Mouse (Mus musculus) megakaryocyte, embryonic 14.5 days (primary cell): ENCODE measurements around the gene Macrod1. TPM values are rescaled to one million over a fixed set of nuclear protein-coding genes. Genes with fewer than 3 reads are reported as not detected.

Experiments used
- H3K27me3 ChIP-seq: replicated peaks from 2 replicates; pipeline ENCODE3; 2012; ENCODE audit warnings: inconsistent platforms
- H3K36me3 ChIP-seq: replicated peaks from 2 replicates; pipeline ENCODE3; 2012; ENCODE audit warnings: low read length, inconsistent platforms, mixed read lengths
- H3K4me1 ChIP-seq: 2 replicates; pipeline ENCODE4 v1.6.1; 2012; ENCODE audit warnings: inconsistent platforms
- H3K4me3 ChIP-seq: replicated peaks from 2 replicates; pipeline ENCODE3; 2012; ENCODE audit warnings: moderate library complexity, mild to moderate bottlenecking, inconsistent platforms
- H3K9me3 ChIP-seq: 2 replicates; pipeline ENCODE4 v1.6.1; 2012; ENCODE audit warnings: inconsistent platforms
- FLI1 ChIP-seq: IDR thresholded peaks from 2 replicates; pipeline ENCODE4 v1.6.1; 2012; ENCODE audit warnings: low read length, inconsistent platforms, mixed read lengths
- GATA1 ChIP-seq: IDR thresholded peaks from 3 replicates; pipeline ENCODE4 v1.6.1; 2012; ENCODE audit warnings: mixed read lengths, low read length, inconsistent platforms, borderline replicate concordance
- polyA plus RNA-seq: library from polyadenylated mRNA; stranded (reverse); fragments of >175 nt; gene quantifications from 2 replicates; pipeline ENCODE4 v1.2.3, GENCODE M21; 2012; ENCODE audit warnings: low replicate concordance; ENCODE audit not compliant: insufficient read depth

Macrod1 gene
- polyA plus RNA-seq, 1 experiment: 14.0 TPM

DNA sequence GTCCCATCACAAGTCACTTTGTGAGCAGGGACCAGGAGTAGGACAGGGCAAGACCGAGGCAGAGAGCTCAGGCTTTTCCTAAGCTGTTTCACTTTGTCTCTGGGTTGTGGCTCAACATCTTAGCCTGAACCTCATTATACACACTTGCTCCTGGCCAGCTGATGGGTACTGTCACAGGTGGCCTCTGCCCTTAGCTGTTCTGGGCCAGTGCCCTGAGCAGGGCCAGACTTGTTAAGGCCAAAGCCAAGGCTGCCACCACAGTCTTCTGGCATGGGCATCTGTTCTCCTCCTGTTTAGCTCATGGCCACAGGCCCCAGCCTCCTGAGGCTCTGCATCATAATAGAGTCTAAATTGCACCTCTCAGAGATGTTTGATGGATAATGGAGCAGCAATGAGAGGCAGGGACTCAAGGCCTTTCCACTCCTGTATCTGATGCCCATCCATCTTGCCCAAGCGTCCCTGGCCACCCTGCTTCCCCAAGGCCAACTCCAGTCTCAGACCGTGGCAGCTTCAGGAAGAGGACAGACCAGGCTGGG lies 43.1 kb downstream of the Macrod1 start:
- Histone ChIP-seq H3K4me1 (peaks cover 3% of the 10 kb centered on the region), H3K9me3 (no peaks in the 10 kb centered on the region), H3K36me3 (no peaks in the 10 kb centered on the region), H3K4me3 (no peak overlapping the region), H3K27me3 (peaks cover 93% of the 10 kb centered on the region)
- TF ChIP-seq FLI1: no peak
- TF ChIP-seq GATA1: no peak

DNA sequence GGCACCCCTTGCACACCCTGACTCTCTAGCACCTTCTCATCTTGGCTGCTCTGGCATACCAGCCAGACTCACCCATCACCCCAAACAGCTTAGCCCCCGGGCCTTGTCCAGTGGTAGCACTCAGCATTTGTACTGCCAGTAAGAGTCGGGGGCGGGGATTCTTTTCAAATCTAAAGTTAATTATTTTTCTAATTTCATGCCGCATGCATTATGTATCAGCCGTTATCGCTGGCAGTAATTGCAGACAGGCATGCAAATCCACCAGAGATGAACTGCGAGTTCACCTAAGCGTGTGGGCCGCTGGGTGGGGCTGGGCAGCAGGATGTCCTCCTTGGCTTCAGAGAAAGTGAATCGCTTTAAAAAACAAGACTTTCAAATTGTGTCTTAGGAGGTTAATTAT lies 45.4 kb downstream of the Macrod1 start:
- Histone ChIP-seq H3K4me3 (no peak overlapping the region), H3K4me1 (peaks cover 8% of the 10 kb centered on the region), H3K36me3 (no peaks in the 10 kb centered on the region), H3K9me3 (no peaks in the 10 kb centered on the region), H3K27me3 (peaks cover 92% of the 10 kb centered on the region)
- TF ChIP-seq GATA1 (no peak), FLI1 (no peak)

DNA sequence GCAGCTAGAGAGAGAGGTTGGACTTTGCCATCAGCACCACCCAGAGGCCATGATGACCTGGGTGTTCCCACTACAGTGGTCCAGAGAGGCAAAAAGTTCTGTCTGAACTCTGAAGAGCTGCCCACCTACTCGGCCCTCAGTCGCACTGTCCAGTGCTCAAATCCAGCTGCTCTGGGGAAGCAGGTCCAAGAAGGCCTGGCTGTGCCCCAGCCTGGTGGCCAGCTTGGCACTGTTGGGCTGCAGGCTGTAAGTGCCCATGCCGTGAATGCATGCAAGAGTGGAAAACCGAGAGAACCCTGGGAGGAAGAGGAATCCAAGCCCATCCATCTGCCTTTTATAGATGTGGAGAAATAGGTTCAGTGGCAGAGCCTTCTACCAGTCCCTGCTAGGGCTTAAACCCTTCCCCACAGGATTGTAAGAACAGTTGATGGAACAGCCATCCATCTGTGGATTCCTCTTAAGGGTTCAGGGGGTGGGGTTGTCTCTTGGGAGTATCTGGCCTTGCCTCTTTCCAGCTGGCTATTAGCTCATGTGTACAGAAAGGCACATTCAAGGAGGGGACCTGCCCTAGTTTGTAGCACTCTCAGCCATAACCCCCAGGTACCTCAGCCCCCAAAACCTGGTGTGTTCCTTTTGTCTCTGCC lies 46.9 kb downstream of the Macrod1 start:
- Histone ChIP-seq H3K27me3 (peaks cover 94% of the 10 kb centered on the region), H3K4me3 (no peak overlapping the region), H3K4me1 (peaks cover 8% of the 10 kb centered on the region), H3K36me3 (no peaks in the 10 kb centered on the region), H3K9me3 (no peaks in the 10 kb centered on the region)
- TF ChIP-seq FLI1: no peak
- TF ChIP-seq GATA1: no peak

DNA sequence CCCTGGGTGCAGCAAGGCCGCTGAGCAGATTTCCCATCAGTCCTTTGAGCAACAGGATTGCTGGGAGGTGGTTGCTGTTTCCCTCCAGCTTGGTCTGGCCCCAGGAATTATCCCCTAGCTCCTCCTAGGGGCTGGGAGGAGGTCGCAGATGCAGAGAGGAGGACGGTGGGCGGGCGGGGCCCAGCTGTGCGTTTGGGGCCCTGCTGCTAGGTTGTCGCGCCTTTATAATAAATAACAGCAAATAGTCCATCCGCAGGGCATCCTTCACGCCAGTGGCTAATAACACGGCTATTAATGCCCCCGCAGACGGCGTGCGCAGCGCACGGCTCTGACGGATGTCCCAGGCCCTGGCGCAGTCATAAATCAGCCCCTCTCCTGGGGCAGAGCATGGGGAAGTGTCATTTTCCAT lies 47.4 kb downstream of the Macrod1 start:
- Histone ChIP-seq H3K9me3 (no peaks in the 10 kb centered on the region), H3K36me3 (no peaks in the 10 kb centered on the region), H3K27me3 (peaks cover 93% of the 10 kb centered on the region), H3K4me1 (peaks cover 12% of the 10 kb centered on the region), H3K4me3 (no peak overlapping the region)
- TF ChIP-seq FLI1: no peak
- TF ChIP-seq GATA1: no peak

DNA sequence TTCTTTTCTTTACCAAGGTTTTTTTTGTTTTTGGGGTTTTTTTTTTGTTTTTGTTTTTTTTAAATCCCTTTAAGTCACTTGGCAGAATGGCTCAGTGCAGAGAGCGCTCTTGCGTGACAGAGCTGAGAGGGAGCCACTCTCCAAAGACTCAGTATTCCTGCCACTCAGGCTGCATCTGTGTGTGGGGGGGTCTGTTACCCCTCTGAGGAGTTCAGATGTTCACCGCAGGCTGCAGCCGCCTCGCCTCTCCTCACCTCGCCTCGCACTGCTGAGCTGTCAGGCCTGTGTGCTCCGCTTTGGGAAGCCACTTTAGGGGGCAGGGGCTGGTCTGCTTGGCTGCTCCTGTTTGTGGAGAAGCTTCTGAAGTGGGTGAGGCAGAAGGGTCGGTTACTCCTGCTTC lies 48.9 kb downstream of the Macrod1 start, which contains the start of gene Flrt1:
Gene Flrt1 (minus strand): TSS at position 186 of the 400 bp plus-strand sequence.
- peaks cover 27% of the 10 kb centered on the region for H3K4me1 ChIP-seq
- no peak within 1 kb of the TSS for H3K4me3 ChIP-seq
- TF ChIP-seq FLI1: no peak
- no peak for TF ChIP-seq GATA1
- H3K9me3 ChIP-seq: no peaks in the 10 kb centered on the region
- H3K36me3 ChIP-seq: no peaks in the 10 kb centered on the region
- H3K27me3 ChIP-seq: peaks cover 93% of the 10 kb centered on the region

DNA sequence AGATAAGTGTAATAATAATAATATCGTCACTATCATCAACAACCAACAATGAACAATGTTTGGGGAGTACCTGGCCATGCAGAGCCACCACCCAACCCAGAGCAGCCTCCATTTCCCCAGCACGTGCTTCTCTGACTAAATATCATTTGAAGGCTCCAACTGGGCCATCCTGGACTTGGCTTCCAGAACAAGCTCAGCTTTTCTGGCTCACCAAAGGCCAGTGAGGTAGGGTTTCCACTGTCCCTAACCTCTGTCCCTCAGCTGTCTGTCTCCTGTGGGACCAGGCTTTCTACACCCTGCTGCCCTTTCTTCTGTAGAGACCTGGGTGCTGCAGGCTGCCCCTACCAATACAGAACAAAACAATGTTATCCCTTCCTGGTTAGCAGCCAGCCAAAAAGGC lies 50.0 kb downstream of the Macrod1 start:
- no peaks in the 10 kb centered on the region for H3K36me3 ChIP-seq
- H3K9me3 ChIP-seq: no peaks in the 10 kb centered on the region
- peaks cover 37% of the 10 kb centered on the region for H3K4me1 ChIP-seq
- TF ChIP-seq FLI1 (no peak), GATA1 (no peak)
- peaks cover 93% of the 10 kb centered on the region for H3K27me3 ChIP-seq
- no peak overlapping the region for H3K4me3 ChIP-seq

DNA sequence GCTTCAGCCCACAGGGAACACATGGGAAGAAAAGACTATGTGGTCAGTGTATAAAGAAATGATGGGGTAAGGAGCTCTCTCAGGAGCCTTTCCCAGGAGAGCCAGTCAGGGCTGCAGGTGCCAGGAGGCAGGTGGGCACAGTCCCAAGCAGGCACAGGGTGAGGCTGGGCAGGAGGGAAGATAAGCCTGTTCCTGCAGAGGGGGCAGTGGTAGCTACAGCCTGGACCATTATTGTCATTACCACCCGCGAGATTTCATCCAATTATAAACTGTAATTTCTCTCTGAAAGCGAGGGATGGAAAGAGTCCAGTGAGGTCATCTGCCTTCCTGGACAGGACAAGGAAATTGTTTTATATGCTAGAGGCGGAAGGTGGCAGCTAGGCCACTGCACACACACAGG lies 50.6 kb downstream of the Macrod1 start:
- Histone ChIP-seq H3K36me3 (no peaks in the 10 kb centered on the region), H3K4me1 (peaks cover 43% of the 10 kb centered on the region), H3K27me3 (peaks cover 91% of the 10 kb centered on the region), H3K9me3 (no peaks in the 10 kb centered on the region), H3K4me3 (no peak overlapping the region)
- TF ChIP-seq GATA1: no peak

DNA sequence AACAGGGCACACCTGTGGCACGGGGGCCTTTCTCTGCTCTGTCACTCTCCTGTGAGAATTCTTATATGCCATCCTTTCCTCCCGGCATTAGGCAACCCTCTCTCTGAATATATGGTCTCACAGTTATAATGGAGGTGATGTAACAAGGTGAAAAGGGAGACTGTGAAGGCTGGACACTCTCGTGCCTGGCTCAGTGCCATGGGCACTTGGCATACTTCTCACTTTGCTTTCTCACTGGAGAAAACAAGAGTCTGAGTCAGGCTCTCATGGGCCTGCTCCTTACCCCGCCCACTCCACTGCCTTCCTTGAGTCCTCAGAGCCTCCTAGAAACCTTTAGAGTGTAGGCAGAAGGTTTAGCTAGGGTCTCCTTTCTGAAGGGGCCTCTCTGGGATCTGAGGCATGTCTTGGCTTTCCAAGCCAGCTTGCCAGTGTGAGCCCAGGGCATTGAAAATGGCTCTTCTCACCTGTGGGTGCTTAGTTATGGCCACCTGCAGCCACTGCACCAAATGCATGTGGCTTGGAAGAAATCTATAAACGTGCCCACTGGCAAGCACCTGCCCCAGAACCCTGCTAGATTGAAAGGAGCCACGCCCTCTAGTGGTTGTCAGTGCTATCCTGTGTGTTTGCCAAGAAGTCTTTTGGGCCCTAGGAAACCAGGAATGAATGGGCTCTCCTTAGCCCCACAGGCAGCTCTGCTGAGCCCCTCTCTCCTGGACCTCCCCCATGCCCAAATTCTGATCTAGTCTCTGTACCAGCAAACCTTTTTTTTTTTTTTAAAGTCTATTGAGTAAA lies 51.7 kb downstream of the Macrod1 start:
- TF ChIP-seq GATA1: no peak
- TF ChIP-seq FLI1: no peak
- no peaks in the 10 kb centered on the region for H3K36me3 ChIP-seq
- H3K9me3 ChIP-seq: no peaks in the 10 kb centered on the region
- peaks cover 52% of the 10 kb centered on the region for H3K4me1 ChIP-seq
- H3K4me3 ChIP-seq: no peak overlapping the region
- H3K27me3 ChIP-seq: peaks cover 83% of the 10 kb centered on the region

DNA sequence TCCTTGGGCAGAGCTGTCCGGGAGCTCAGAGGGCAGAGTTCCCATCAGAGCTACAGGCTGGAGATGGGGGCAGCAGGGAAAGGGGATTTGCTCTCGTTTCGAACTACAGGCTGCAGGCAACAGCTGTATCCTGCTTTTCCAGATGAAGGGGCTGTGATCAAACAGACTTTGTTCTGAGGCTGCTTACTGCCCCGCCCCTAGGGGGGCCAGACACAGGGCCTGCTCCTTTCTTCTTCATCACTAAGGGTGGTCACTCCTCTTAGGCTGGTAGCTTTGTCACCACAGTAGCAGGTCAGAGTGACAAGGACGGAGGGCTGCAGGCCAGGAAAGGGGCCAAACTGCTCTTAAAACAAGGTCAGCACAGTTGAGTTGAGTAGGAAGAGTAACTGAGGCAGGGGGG lies 53.5 kb downstream of the Macrod1 start:
- TF ChIP-seq GATA1 (no peak), FLI1 (no peak)
- H3K27me3 ChIP-seq: peaks cover 74% of the 10 kb centered on the region
- H3K9me3 ChIP-seq: no peaks in the 10 kb centered on the region
- peaks cover 63% of the 10 kb centered on the region for H3K4me1 ChIP-seq
- H3K36me3 ChIP-seq: no peaks in the 10 kb centered on the region
- H3K4me3 ChIP-seq: no peak overlapping the region

DNA sequence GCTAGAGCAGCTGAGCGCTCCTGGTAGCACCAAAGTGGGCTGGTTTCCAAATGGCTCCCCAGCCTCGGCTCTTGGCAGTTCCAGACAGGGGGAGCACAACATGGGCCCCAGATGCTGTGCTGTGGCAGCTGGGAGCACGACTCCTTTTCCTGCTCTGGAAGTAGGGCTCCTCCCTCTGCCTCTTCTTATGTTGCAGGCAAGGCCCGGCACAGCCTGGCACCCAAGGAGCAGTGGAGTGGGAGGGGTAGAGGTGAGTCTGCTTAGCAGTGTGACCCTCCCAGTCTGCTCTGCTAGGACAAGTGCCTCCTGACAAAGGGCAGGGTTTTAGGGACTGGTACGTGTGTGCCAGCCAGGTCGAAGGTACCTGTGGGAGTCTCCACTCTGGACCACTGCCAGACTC lies 54.3 kb downstream of the Macrod1 start:
- Histone ChIP-seq H3K9me3 (no peaks in the 10 kb centered on the region), H3K36me3 (no peaks in the 10 kb centered on the region), H3K4me1 (peaks cover 70% of the 10 kb centered on the region), H3K4me3 (no peak overlapping the region), H3K27me3 (peaks cover 68% of the 10 kb centered on the region)
- TF ChIP-seq GATA1 (no peak), FLI1 (no peak)
